Mouse (Mus musculus) ES-Bruce4 (cell line): Measurements from ENCODE around the gene Rfc4.

ENCODE experiments used
- CTCF ChIP-seq: IDR thresholded peaks from one replicate; pipeline ENCODE4 v1.8.1; 2011; ENCODE audit warnings: low read depth, low read length
- POLR2A ChIP-seq: IDR thresholded peaks from one replicate; pipeline ENCODE4 v1.8.1; 2011; ENCODE audit warnings: low read length; ENCODE audit not compliant: insufficient read depth

DNA sequence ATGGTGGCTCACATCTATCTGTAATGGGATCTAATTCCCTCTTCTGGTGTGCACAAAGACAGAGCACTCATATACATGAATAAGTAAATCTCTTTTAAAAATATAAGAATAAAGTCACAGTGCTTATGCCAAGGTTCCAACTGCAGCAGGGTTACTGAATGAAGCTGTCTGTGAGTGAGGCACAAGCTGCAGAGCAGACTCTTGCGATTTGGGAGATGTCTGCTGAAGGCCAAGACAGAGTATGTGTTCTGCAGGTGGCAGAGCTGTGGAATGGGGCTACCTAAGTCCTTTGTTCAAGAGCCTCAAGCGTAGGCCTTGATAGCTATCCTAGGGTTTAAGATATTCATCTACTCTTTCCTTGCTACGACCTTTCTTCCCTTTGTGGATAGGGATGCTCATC, 5.1 kb downstream of the Rfc4 start:
- TF ChIP-seq POLR2A (no peak), CTCF (no peak)
